Mouse (Mus musculus) central nervous system, embryonic 14 days (tissue): ENCODE data around the gene Kank1. TPM values are rescaled to one million over a fixed set of nuclear protein-coding genes. Genes with fewer than 3 reads are reported as not detected.

Experiments used
- polyA plus RNA-seq: library from polyadenylated mRNA; depleted of rRNA; stranded (reverse); fragments of >200 nt; gene quantifications from 2 replicates; pipeline ENCODE4 v1.2.3, GENCODE M21; 2012; rRNA removed

Kank1 gene
- 4.4 and 10.0 TPM in 2 replicates for polyA plus RNA-seq

GRCm38 (mm10) chr19:25236596-25237491, at the start of gene Kank1:
Gene Kank1 (plus strand): TSS chr19:25236975.

Other genes starting within 250 kb of the Kank1 start
- 1.00 and 1.1 TPM in 2 replicates for gene Dock8, start 237.4 kb upstream of the Kank1 start, polyA plus RNA-seq